Mouse (Mus musculus): ENCODE measurements around the gene Dgcr6.
A peak's percentile ranks its signal among the peaks of the same experiment; 100 is the strongest.

DNA sequence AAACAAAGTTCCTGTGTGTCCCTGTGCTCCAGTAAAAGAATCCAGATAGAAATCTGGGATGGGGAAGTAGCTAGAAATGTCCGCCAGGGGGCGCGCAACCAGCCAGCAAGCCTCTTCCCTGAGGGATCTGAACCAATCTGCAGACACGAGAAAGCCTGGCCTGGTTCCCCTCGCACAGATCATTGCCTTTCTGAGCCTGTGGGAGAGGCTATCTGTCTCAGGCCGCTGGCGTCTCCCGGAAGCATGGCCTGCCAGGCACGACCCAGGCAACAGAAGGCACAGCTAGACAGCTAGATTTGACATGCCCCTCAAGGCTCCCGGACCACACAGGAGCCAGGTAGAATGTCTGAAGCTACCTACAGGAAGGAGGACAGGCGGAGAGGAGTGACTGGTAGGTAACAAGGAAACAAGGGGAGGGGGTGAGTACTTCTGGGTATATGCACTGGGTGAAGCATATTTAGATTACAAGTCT lies at the start of gene Dgcr6:
- TF ChIP-seq CTCF (IDR thresholded peaks at IDR 0.05; ENCODE audit: low read depth, low read length) = peak; percentile 89
- no peak for TF ChIP-seq POLR2A (IDR thresholded peaks at IDR 0.05; ENCODE audit: extremely low read depth, insufficient read depth, low read length)
